Mouse (Mus musculus) c-Kit-positive CD71-positive TER-119-positive erythroid progenitor cells, embryonic 14.5 days (primary cell): ENCODE measurements around the gene Mecr.

Experiments
- DNase-seq: peaks from one replicate; pipeline ENCODE4 v3.0.0-alpha.2; 2013; ENCODE audit warnings: low spot score

Mecr gene

GRCm38 (mm10) chr4:131836891-131837491 is 6.3 kb upstream of the Mecr start:
- DNase-seq = no peak

GRCm38 (mm10) chr4:131837872-131838524 is 5.3 kb upstream of the Mecr start, which contains the start of gene Ptpru:
TSS of gene Ptpru (minus strand) at chr4:131838288.
- peak; percentile 71 for DNase-seq

DNA sequence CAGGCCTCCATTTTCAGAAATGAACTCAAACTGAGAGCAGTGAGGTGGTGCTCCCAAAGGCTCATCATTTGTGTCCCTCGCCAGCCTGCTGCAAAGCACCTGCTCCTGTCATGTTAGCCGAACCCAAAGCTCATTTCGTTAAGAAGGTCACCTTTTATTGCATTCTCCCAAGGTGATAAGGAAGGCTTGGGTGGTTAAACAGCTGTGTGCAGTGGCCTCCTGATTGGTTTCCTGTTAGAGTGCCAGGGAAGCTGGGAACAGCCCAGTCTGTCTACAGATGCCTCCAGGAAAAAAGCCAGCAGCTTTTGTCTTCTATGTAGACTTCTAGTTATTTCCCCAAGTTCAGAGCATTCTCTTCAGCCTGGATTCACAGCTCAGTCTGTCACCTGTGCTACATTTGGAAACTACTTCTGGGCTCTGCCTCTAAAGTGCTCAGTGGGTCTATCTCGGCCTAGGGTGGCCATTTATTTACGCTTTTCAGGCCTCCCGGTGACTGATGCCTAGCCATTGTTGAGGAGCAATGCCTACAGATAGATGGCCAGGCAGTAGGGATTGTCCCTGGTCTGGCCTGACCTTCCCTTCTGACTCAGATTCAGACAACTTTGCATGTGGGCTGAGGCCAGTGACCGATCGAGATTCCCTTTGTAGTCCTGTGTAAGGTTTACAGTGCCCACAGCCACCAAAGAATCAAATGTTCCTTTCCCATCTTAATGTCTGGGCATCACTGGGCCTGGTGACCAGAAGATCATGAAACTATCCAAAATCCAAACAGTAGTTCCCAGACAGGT is 2.9 kb downstream of the Mecr start:
- no peak for DNase-seq

GRCm38 (mm10) chr4:131848082-131848481 is 4.8 kb downstream of the Mecr start:
- no peak for DNase-seq

DNA sequence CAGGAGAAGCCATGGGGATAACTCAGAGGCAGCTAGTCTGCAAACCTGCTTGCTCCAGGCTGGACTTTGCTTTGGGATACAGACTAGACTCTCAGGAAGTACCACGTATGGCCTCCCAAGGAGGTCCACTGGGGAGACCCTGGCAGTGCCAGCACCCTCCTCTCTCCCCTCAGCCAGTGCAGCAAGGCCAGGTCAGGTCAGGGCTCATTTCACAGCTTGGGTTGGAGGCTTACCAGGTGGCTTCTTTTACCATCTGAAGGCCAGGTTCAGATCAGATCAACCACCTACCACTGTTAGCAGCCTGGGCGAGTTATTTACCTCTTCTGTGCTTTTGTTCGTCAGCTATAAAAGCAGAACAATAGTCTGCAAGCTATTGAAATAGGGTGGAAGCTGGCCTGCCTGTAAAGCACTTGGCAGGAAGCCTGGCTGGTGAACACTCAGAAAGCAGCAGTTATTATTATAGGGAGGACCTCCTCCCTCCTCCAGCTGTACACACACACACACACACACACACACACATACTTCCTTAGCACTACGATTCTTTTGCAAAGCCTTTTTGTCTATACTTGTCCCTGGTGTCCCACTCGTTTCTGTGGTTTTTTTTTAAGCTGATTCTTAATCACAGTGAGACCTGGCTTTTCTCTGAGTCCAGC is 6.8 kb downstream of the Mecr start:
- DNase-seq = no peak

GRCm38 (mm10) chr4:131854950-131855349 is 11.7 kb downstream of the Mecr start:
- DNase-seq = no peak

GRCm38 (mm10) chr4:131860492-131861340 is 17.4 kb downstream of the Mecr start:
- DNase-seq = peak; percentile 74

- no peak for DNase-seq
Measured at GRCm38 (mm10) chr4:131861341-131861739, 18.1 kb downstream of the Mecr start.

- DNase-seq = peak; percentile 33
Measured at GRCm38 (mm10) chr4:131872672-131873292, 29.5 kb downstream of the Mecr start.

- DNase-seq = peak; percentile 94
Measured at GRCm38 (mm10) chr4:131873293-131874168, 30.3 kb downstream of the Mecr start, which contains the start of gene Srsf4. TSS of gene Srsf4 (plus strand) at chr4:131873617.

- DNase-seq = peak; percentile 54
Measured at GRCm38 (mm10) chr4:131874169-131874536, 30.9 kb downstream of the Mecr start.

DNA sequence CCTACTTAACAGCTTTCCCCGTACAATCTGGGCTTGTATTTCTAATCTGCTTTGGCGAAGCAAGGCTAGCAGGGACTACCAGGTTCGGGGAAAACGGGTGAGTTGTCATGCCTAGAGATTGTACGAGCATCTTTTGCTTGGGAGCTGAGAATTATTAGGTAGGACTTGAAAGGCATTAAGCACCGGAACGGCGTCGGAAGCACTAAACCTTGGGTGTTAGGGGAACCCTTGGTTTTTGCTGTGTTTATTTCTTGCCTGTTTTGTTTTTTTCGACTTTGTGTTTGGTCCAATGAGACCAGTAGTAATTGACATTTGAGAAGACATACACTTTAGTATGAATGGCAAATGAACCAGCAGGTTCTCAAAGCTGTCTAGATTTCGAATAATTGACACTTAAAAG is 31.3 kb downstream of the Mecr start:
- no peak for DNase-seq

DNA sequence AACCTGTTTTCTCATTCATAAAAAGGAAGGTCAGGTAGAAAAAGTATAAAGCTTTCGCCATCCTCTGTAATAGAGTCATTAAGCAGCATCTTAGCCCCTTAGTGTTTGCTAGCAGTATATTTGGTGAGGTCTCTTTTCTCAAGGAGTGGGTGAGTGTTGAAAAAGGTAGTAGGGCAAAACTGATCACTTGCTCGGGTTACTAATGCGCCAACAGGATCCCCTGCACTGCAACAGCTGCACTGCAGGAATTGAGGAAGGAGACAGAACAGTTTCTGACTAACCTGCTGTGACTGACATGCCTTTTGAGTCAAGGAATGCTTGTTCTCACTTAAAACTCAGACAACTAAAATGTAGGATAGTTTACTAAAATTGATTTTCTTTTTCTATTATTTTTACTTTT is 32.0 kb downstream of the Mecr start:
- no peak for DNase-seq

DNA sequence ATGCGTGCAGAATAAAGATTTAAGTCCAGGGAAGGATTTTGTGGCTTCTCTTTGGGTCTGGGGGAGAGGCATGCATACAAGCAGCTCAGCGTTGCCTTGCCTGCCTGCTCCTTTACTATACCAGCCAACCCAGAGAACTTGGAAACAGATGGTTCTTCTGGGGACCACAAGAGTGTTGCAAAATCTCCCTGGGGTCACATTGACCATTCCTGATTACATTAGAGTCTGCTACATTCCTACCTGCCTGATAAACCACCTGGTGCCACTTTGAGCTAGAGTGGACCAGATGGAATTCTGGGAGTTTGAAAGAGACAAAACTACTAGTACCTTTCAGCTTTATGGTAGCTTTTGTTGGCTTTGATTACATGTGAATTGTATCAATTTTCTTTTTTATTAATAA is 33.6 kb downstream of the Mecr start:
- no peak for DNase-seq

GRCm38 (mm10) chr4:131879692-131880091 is 36.4 kb downstream of the Mecr start:
- DNase-seq = no peak

- no peak for DNase-seq
Measured at GRCm38 (mm10) chr4:131881306-131881705, 38.0 kb downstream of the Mecr start.

DNA sequence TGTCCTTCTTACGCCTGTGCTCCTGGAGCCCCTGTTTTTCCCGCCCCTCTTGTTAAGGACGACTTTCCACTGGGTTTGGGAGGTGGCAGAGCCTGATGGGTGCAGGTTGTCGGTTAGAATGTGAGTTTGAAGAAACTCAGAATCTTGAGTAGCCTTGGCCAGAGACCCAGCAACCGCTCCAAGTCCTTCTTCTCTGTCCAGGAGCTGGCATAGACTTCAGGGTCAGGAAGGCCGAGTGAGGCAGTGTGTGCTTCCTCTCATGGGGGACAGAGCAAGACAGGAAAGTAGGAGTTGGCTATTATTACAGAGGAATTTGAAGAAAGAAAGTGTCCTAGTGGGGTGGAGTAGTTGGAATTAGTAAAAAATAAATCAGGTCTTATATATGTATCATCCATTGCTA is 40.3 kb downstream of the Mecr start:
- no peak for DNase-seq

DNA sequence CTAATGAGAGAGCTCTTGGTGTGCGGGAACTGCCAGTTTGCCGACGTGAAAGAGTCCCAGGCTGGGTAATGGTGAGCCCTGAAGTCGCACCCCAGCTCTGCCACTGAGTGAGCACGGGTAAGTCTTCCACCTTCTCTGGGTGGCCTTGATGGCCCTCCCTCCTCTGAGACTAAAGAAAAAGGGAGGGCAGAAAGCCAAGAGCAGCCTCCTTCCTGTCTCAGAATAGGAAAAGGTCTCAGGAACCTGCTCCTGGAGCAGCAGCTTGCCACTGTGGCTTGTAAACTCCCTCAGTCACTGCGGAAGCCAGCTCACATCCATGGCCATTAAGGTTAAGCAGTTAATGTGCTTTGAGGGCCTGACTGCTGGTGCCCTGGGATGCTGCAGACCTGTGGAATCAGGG is 42.1 kb downstream of the Mecr start:
- DNase-seq = no peak

- DNase-seq = no peak
Measured at GRCm38 (mm10) chr4:131888564-131888963, 45.3 kb downstream of the Mecr start.

GRCm38 (mm10) chr4:131890692-131891091 is 47.4 kb downstream of the Mecr start:
- DNase-seq = no peak
